Mouse (Mus musculus) bone marrow, adult 2 months (tissue): ENCODE measurements around the gene Pmfbp1.

ENCODE experiments used
- CTCF ChIP-seq: fragments of 200-500 bp; IDR thresholded peaks from 2 replicates; pipeline ENCODE4 v1.5.1; 2011; ENCODE audit warnings: low read length, control low read depth; ENCODE audit not compliant: control insufficient read depth, insufficient read depth
- POLR2A ChIP-seq: fragments of 200-500 bp; IDR thresholded peaks from 2 replicates; pipeline ENCODE4 v1.6.1; 2011; ENCODE audit warnings: low read depth, mild to moderate bottlenecking, control low read depth, low read length, borderline replicate concordance; ENCODE audit not compliant: control insufficient read depth

DNA sequence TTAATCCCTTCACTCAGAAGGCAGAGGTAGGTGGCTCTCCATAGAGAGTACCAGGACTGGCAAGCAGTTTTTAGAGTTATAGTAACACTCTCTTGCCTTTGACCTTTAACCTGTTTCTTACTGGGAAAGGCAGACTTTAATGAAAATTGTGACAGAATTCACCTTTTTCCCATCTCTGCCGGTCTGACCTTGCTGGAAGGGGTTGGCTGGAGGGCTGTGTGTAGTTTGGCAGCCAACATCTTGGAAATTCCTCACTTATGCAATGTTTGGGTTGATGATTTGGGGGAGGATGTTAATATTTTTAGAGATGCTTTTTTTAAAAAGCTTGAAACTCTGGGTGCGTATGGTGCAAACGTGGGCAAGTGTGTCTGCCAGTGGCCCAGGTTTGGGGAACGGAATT, 90.5 kb downstream of the Pmfbp1 start:
- no peak for TF ChIP-seq CTCF
- TF ChIP-seq POLR2A = no peak
